Mouse (Mus musculus) heart, embryonic 15.5 days (tissue): Measurements from ENCODE around the gene Emd. TPM values are rescaled to one million over a fixed set of nuclear protein-coding genes. Genes with fewer than 3 reads are reported as not detected.
A peak's percentile ranks its signal among the peaks of the same experiment; 100 is the strongest.
"Not testable (repeated sequence)": the region's sequence is repeated elsewhere in the genome, so short reads cannot be mapped to it uniquely, and the experiment has no call there.

Experiments used
- ATAC-seq: fragments of 200-750 bp; cut with Nextera tagmentation; replicated peaks from 2 replicates; pipeline ENCODE4 v1.8.0; 2017; ENCODE audit warnings: low read depth, moderate TSS enrichment; ENCODE audit not compliant: insufficient number of reproducible peaks, insufficient read depth, low FRiP score
- H3K27ac ChIP-seq: fragments of 300-500 bp; sonication (generic); 2 replicates; pipeline ENCODE4 v1.5.1; 2015; ENCODE audit warnings: mild to moderate bottlenecking, inconsistent platforms
- H3K27me3 ChIP-seq: fragments of 300-500 bp; sonication (generic); 2 replicates; pipeline ENCODE4 v1.6.1; 2015; ENCODE audit warnings: inconsistent platforms
- H3K36me3 ChIP-seq: fragments of 300-500 bp; sonication (generic); 2 replicates; pipeline ENCODE4 v1.6.1; 2015; ENCODE audit warnings: mild to moderate bottlenecking, inconsistent platforms
- H3K4me1 ChIP-seq: fragments of 300-500 bp; sonication (generic); replicated peaks from 2 replicates; pipeline ENCODE4 v1.6.1; 2015; ENCODE audit warnings: inconsistent platforms
- H3K4me2 ChIP-seq: fragments of 300-500 bp; sonication (generic); 2 replicates; pipeline ENCODE4 v1.6.1; 2015; ENCODE audit warnings: inconsistent platforms, mild to moderate bottlenecking, moderate library complexity
- H3K4me3 ChIP-seq: fragments of 300-500 bp; sonication (generic); 2 replicates; pipeline ENCODE4 v1.5.1; 2015; ENCODE audit warnings: mild to moderate bottlenecking, inconsistent platforms
- H3K9ac ChIP-seq: fragments of 300-500 bp; sonication (generic); 2 replicates; pipeline ENCODE4 v1.6.1; 2015; ENCODE audit warnings: mild to moderate bottlenecking, inconsistent platforms
- H3K9me3 ChIP-seq: fragments of 300-500 bp; sonication (generic); replicated peaks from 2 replicates; pipeline ENCODE4 v1.6.1; 2016; ENCODE audit warnings: inconsistent platforms
- WGBS: fragments of 180-500 bp; shearing (Covaris S2); methylation state at CpG from one replicate; pipeline ENCODE4 v1.1.7; 2015; ENCODE audit warnings: mixed read lengths; 5-methylcytosine and 5-hydroxymethylcytosine counted together
- polyA plus RNA-seq: library from polyadenylated mRNA; unstranded; fragments of >200 nt; fragmentation: Nextera tagmentation; extraction: Ambion mirVana; gene quantifications from 2 replicates; pipeline ENCODE4 v1.2.1, GENCODE M21; 2015

Emd gene
- 14.5 and 14.9 TPM in 2 replicates for polyA plus RNA-seq

GRCm38 (mm10) chrX:74254153-74254887 is at the start of gene Emd:
TSS of gene Emd (plus strand) at chrX:74254687.
- H3K4me2 ChIP-seq = peak within 1 kb of the TSS; percentile 70
- peaks cover 8% of the 10 kb centered on the region; the same call in 1 of the 2 replicates for H3K36me3 ChIP-seq
- peak within 1 kb of the TSS; percentile 68 for H3K9ac ChIP-seq
- peaks cover 4% of the 10 kb centered on the region for H3K4me1 ChIP-seq
- H3K27me3 ChIP-seq = no peaks in the 10 kb centered on the region
- peak within 1 kb of the TSS; percentile 94 for H3K27ac ChIP-seq
- peak; percentile 94 for ATAC-seq
- WGBS = 22% methylated on average over 39 of the region's 39 CpGs
- H3K9me3 ChIP-seq = no peaks in the 10 kb centered on the region
- H3K4me3 ChIP-seq = peak within 1 kb of the TSS; percentile 63

GRCm38 (mm10) chrX:74218496-74218895 is 36.0 kb upstream of the Emd start:
- 85% methylated on average over 4 of the region's 4 CpGs for WGBS
- Histone ChIP-seq H3K36me3 (no peaks in the 10 kb centered on the region; the same call in 1 of the 2 replicates), H3K4me1 (no peaks in the 10 kb centered on the region), H3K9me3 (no peaks in the 10 kb centered on the region), H3K27me3 (no peaks in the 10 kb centered on the region), H3K4me3 (no peak overlapping the region), H3K9ac (no peak overlapping the region), H3K27ac (no peak overlapping the region), H3K4me2 (no peak overlapping the region)
- ATAC-seq = no peak

GRCm38 (mm10) chrX:74219449-74219848 is 35.0 kb upstream of the Emd start:
- WGBS = 49% methylated on average over 13 of the region's 13 CpGs
- ATAC-seq = no peak
- no peak overlapping the region for H3K27ac ChIP-seq
- H3K4me3 ChIP-seq = no peak overlapping the region
- H3K36me3 ChIP-seq = peaks cover 5% of the 10 kb centered on the region
- H3K9me3 ChIP-seq = no peaks in the 10 kb centered on the region
- H3K4me2 ChIP-seq = no peak overlapping the region
- no peak overlapping the region for H3K9ac ChIP-seq
- H3K27me3 ChIP-seq = no peaks in the 10 kb centered on the region
- no peaks in the 10 kb centered on the region for H3K4me1 ChIP-seq

GRCm38 (mm10) chrX:74220099-74220498 is 34.4 kb upstream of the Emd start:
- H3K4me1 ChIP-seq, H3K27ac ChIP-seq, H3K9ac ChIP-seq, H3K4me2 ChIP-seq, ATAC-seq, H3K4me3 ChIP-seq, H3K27me3 ChIP-seq, H3K9me3 ChIP-seq: not testable (repeated sequence)
- H3K36me3 ChIP-seq = peaks cover 12% of the 10 kb centered on the region
- 56% methylated on average over 1 of the region's 1 CpGs for WGBS

GRCm38 (mm10) chrX:74230038-74230437 is 24.4 kb upstream of the Emd start:
- no peak overlapping the region for H3K9ac ChIP-seq
- no peaks in the 10 kb centered on the region for H3K9me3 ChIP-seq
- no peak overlapping the region for H3K4me2 ChIP-seq
- 82% methylated on average over 1 of the region's 1 CpGs for WGBS
- H3K4me3 ChIP-seq = no peak overlapping the region
- ATAC-seq = no peak
- no peaks in the 10 kb centered on the region for H3K27me3 ChIP-seq
- no peaks in the 10 kb centered on the region for H3K4me1 ChIP-seq
- peaks cover 92% of the 10 kb centered on the region for H3K36me3 ChIP-seq
- no peak overlapping the region for H3K27ac ChIP-seq

GRCm38 (mm10) chrX:74233196-74233595 is 21.3 kb upstream of the Emd start:
- Histone ChIP-seq H3K27me3 (no peaks in the 10 kb centered on the region), H3K36me3 (peaks cover 87% of the 10 kb centered on the region), H3K4me1 (no peaks in the 10 kb centered on the region), H3K9me3 (no peaks in the 10 kb centered on the region), H3K27ac (no peak overlapping the region), H3K4me3 (no peak overlapping the region), H3K4me2 (no peak overlapping the region), H3K9ac (no peak overlapping the region)
- no peak for ATAC-seq
- WGBS = 81% methylated on average over 5 of the region's 5 CpGs

GRCm38 (mm10) chrX:74240332-74240731 is 14.2 kb upstream of the Emd start:
- H3K4me2 ChIP-seq = no peak overlapping the region
- H3K27me3 ChIP-seq = no peaks in the 10 kb centered on the region
- 90% methylated on average over 4 of the region's 4 CpGs for WGBS
- H3K4me1 ChIP-seq = peaks cover 14% of the 10 kb centered on the region
- H3K27ac ChIP-seq = no peak overlapping the region
- no peak overlapping the region for H3K4me3 ChIP-seq
- H3K9ac ChIP-seq = no peak overlapping the region
- no peaks in the 10 kb centered on the region for H3K9me3 ChIP-seq
- peaks cover 72% of the 10 kb centered on the region for H3K36me3 ChIP-seq
- ATAC-seq = no peak

- no peak for ATAC-seq
- H3K27ac ChIP-seq = peak overlapping the region; percentile 91; the same call in 1 of the 2 replicates
These were observed 11.1 kb upstream of the Emd start for GRCm38 (mm10) chrX:74243396-74243795.

GRCm38 (mm10) chrX:74243807-74244206 is 10.7 kb upstream of the Emd start:
- Histone ChIP-seq H3K4me3 (peak overlapping the region; percentile 64), H3K27me3 (no peaks in the 10 kb centered on the region), H3K9me3 (no peaks in the 10 kb centered on the region), H3K4me1 (peaks cover 16% of the 10 kb centered on the region), H3K36me3 (peaks cover 42% of the 10 kb centered on the region), H3K9ac (peak overlapping the region; percentile 48), H3K4me2 (peak overlapping the region; percentile 70), H3K27ac (peak overlapping the region; percentile 91)
- 50% methylated on average over 3 of the region's 3 CpGs for WGBS
- ATAC-seq = no peak

More at GRCm38 (mm10) chrX:74243396-74243795, 11.1 kb upstream of the Emd start:
- 65% methylated on average over 2 of the region's 2 CpGs for WGBS
- no peaks in the 10 kb centered on the region for H3K27me3 ChIP-seq
- peak overlapping the region; percentile 64 for H3K4me3 ChIP-seq
- no peaks in the 10 kb centered on the region for H3K9me3 ChIP-seq
- H3K4me1 ChIP-seq = peaks cover 16% of the 10 kb centered on the region
- H3K9ac ChIP-seq = peak overlapping the region; percentile 48
- H3K4me2 ChIP-seq = peak overlapping the region; percentile 70
- peaks cover 46% of the 10 kb centered on the region for H3K36me3 ChIP-seq

- Histone ChIP-seq H3K4me2 (peak overlapping the region; percentile 70), H3K4me3 (peak overlapping the region; percentile 64), H3K9me3 (no peaks in the 10 kb centered on the region), H3K9ac (peak overlapping the region; percentile 69), H3K27me3 (no peaks in the 10 kb centered on the region), H3K27ac (peak overlapping the region; percentile 91), H3K36me3 (peaks cover 33% of the 10 kb centered on the region), H3K4me1 (peaks cover 19% of the 10 kb centered on the region)
- peak; percentile 70 for ATAC-seq
- 9% methylated on average over 3 of the region's 3 CpGs for WGBS
These were observed 9.8 kb upstream of the Emd start for GRCm38 (mm10) chrX:74244614-74245083.

GRCm38 (mm10) chrX:74245107-74245506 is 9.4 kb upstream of the Emd start:
- peak overlapping the region; percentile 70 for H3K4me2 ChIP-seq
- peaks cover 30% of the 10 kb centered on the region for H3K36me3 ChIP-seq
- H3K27ac ChIP-seq = peak overlapping the region; percentile 91
- peak overlapping the region; percentile 64 for H3K4me3 ChIP-seq
- no peaks in the 10 kb centered on the region for H3K27me3 ChIP-seq
- peak overlapping the region; percentile 69 for H3K9ac ChIP-seq
- 18% methylated on average over 1 of the region's 1 CpGs for WGBS
- no peak for ATAC-seq
- H3K9me3 ChIP-seq = no peaks in the 10 kb centered on the region
- peaks cover 19% of the 10 kb centered on the region for H3K4me1 ChIP-seq

- Histone ChIP-seq H3K27ac (peak overlapping the region; percentile 91), H3K36me3 (peaks cover 24% of the 10 kb centered on the region), H3K4me2 (peak overlapping the region; percentile 70), H3K4me3 (peak overlapping the region; percentile 64), H3K4me1 (peaks cover 19% of the 10 kb centered on the region), H3K9ac (peak overlapping the region; percentile 69), H3K9me3 (no peaks in the 10 kb centered on the region), H3K27me3 (no peaks in the 10 kb centered on the region)
- ATAC-seq = peak; percentile 53
- 13% methylated on average over 21 of the region's 21 CpGs for WGBS
These were observed 8.8 kb upstream of the Emd start for GRCm38 (mm10) chrX:74245687-74246086.
